Mouse (Mus musculus) intestine, embryonic 16.5 days (tissue): Measurements from ENCODE around the gene Eefsec. TPM values are rescaled to one million over a fixed set of nuclear protein-coding genes. Genes with fewer than 3 reads are reported as not detected.
A peak's percentile ranks its signal among the peaks of the same experiment; 100 is the strongest.

ENCODE experiments used
- ATAC-seq: fragments of 200-750 bp; cut with Nextera tagmentation; 2 replicates; pipeline ENCODE4 v1.8.0; 2017; ENCODE audit warnings: moderate TSS enrichment, moderate library complexity
- H3K27ac ChIP-seq: fragments of 300-500 bp; sonication (generic); 2 replicates; pipeline ENCODE4 v1.5.1; 2014; ENCODE audit warnings: mild to moderate bottlenecking, low read length
- H3K27me3 ChIP-seq: fragments of 300-500 bp; sonication (generic); replicated peaks from 2 replicates; pipeline ENCODE4 v1.6.1; 2014; ENCODE audit warnings: low read length, control low read depth, mixed read lengths; ENCODE audit not compliant: control insufficient read depth, insufficient read depth
- H3K36me3 ChIP-seq: fragments of 300-500 bp; sonication (generic); 2 replicates; pipeline ENCODE4 v1.6.1; 2014; ENCODE audit warnings: low read length, control low read depth; ENCODE audit not compliant: control insufficient read depth, insufficient read depth
- H3K4me1 ChIP-seq: fragments of 300-500 bp; sonication (generic); 2 replicates; pipeline ENCODE4 v1.6.1; 2014; ENCODE audit warnings: low read length, control low read depth, mixed read lengths; ENCODE audit not compliant: control insufficient read depth, insufficient read depth
- H3K4me2 ChIP-seq: fragments of 300-500 bp; sonication (generic); 2 replicates; pipeline ENCODE4 v1.6.1; 2014; ENCODE audit warnings: low read depth, low read length, control low read depth
- H3K4me3 ChIP-seq: fragments of 300-500 bp; sonication (generic); 2 replicates; pipeline ENCODE4 v1.5.1; 2014; ENCODE audit warnings: mild to moderate bottlenecking, low read length
- H3K9ac ChIP-seq: fragments of 300-500 bp; sonication (generic); 2 replicates; pipeline ENCODE4 v1.6.1; 2014; ENCODE audit warnings: low read depth, low read length
- H3K9me3 ChIP-seq: fragments of 300-500 bp; sonication (generic); 2 replicates; pipeline ENCODE4 v1.6.1; 2016; ENCODE audit warnings: low read length, control low read depth; ENCODE audit not compliant: control insufficient read depth
- WGBS: fragments of 180-500 bp; shearing (Covaris S2); extraction: QIAGEN DNeasy Blood & Tissue Kit; methylation state at CpG from one replicate; pipeline ENCODE4 v1.1.7; 2014; 5-methylcytosine and 5-hydroxymethylcytosine counted together
- polyA plus RNA-seq: library from polyadenylated mRNA; unstranded; fragments of >200 nt; fragmentation: Nextera tagmentation; extraction: Ambion mirVana; gene quantifications from 2 replicates; pipeline ENCODE4 v1.2.1, GENCODE M21; 2015

Eefsec gene
- polyA plus RNA-seq, 1 experiment from 2014 or later = 34.4 TPM

DNA sequence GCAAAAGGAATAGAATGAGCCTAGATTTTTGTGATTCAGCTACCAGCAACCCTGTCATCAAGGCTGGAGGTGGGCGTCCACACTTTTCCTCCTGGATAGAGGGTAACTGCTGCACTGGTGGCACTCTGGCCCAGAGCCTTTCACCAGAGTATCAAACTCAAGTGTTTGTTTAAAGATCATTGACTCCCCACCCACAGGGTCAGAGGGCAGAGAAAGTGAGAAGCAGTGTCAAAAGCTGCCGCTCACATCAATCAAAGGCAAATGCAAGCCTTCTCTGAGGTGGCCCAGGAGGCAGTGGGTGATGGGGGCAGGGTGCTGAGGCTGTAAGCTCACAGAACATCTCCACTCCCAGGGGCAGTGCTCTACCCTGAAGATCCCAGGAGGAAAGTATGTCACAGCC is 146.8 kb downstream of the Eefsec start:
- WGBS = 36% methylated on average over 2 of the region's 2 CpGs
- Histone ChIP-seq H3K4me3 (no peak overlapping the region), H3K36me3 (peaks cover 4% of the 10 kb centered on the region; the same call in 1 of the 2 replicates), H3K4me1 (peaks cover 8% of the 10 kb centered on the region; the same call in 1 of the 2 replicates), H3K27me3 (no peaks in the 10 kb centered on the region), H3K4me2 (no peak overlapping the region), H3K9me3 (no peaks in the 10 kb centered on the region), H3K9ac (no peak overlapping the region), H3K27ac (no peak overlapping the region)
- 0 out of 2 replicates have a peak, but pooled peaks have one; percentile 21 for ATAC-seq

DNA sequence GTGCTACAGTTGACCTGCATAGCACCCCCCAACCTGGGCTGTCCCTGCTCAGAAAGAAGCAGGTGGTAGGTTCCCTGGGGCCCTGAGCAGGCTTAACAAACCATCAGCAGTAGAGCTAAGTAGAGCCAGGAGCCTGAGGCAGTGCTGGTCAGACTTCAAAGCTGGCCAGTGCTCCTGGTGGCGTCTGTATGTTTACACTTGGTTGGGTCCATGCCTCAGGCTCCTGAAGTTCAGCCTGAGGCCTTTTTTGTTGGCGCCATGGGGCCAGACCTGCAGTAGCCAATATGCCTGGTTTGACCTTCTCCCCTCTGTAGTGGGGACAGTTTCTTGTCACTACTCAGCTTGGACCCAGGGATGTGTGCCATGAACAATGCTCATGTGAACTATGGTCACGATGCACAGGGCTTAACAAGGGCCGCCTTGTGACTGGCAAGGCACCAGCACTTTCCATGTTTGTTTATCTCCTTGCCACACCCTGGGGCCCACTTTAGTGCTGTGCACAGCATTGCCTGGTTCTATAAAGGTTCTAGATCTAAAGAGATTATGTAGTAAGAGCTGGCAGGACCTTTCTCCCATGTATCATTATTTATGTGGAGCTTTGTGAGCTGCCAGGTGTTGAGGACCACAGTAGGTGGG is 153.9 kb downstream of the Eefsec start:
- Histone ChIP-seq H3K4me1 (no peaks in the 10 kb centered on the region), H3K4me3 (no peak overlapping the region), H3K9me3 (no peaks in the 10 kb centered on the region), H3K36me3 (peaks cover under 1% of the 10 kb centered on the region; the same call in 1 of the 2 replicates), H3K4me2 (no peak overlapping the region), H3K9ac (no peak overlapping the region), H3K27me3 (no peaks in the 10 kb centered on the region), H3K27ac (no peak overlapping the region)
- ATAC-seq = peak; percentile 69
- WGBS = 59% methylated on average over 4 of the region's 4 CpGs

DNA sequence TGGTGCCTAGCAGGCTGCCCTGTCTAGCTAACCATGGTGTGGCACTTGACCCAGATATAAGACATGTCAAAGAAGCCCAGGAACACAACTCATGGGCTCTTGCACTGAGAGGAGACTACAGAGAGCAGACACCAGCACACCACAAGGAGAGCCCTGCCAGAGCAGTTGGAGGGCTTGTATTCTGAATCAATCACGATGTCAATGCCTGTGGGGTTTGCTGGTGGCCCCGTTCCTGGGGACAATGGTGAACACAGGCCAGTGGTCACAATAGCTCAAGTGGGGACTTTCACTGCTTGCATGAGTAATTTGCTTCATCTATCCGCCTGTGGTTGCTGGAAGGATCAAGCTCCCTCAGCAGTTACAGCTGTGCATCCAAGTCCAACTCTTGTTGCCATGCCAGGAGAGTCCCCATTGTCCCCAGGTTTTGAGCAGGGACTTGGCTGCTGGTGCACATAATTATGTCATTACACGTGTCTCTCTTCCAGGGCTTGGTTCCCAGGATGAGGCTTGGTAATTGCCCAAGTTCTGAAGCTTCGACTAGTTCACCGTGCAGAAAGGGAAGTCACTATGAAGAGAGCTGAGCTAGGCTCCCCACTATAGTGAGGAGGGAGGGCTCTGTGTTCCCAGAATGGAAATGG is 156.1 kb downstream of the Eefsec start:
- no peaks in the 10 kb centered on the region for H3K27me3 ChIP-seq
- no peak for ATAC-seq
- WGBS = 85% methylated on average over 6 of the region's 6 CpGs
- no peak overlapping the region for H3K4me3 ChIP-seq
- H3K4me1 ChIP-seq = no peaks in the 10 kb centered on the region
- no peaks in the 10 kb centered on the region for H3K9me3 ChIP-seq
- no peak overlapping the region for H3K27ac ChIP-seq
- no peak overlapping the region for H3K9ac ChIP-seq
- H3K36me3 ChIP-seq = no peaks in the 10 kb centered on the region
- H3K4me2 ChIP-seq = no peak overlapping the region

DNA sequence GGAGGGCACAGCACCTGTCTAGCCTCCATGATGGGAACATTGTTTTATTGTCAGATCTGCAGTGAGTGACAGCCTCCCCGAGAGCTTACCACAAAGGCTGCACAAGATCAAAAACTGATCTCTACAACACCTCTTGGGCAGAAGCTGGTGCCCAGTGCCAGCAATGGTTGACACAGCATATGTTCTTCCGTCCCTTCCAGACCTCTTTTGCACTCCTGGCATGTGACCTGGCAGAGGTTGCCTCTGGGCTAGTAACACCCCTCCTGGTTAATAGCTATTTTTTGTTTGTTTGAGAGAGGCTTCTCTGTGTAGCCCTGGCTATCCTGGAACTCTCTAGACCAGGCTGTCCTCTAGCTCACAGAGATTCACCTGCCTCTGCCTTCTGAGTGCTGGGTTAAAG is 168.2 kb downstream of the Eefsec start:
- no peak overlapping the region for H3K9ac ChIP-seq

DNA sequence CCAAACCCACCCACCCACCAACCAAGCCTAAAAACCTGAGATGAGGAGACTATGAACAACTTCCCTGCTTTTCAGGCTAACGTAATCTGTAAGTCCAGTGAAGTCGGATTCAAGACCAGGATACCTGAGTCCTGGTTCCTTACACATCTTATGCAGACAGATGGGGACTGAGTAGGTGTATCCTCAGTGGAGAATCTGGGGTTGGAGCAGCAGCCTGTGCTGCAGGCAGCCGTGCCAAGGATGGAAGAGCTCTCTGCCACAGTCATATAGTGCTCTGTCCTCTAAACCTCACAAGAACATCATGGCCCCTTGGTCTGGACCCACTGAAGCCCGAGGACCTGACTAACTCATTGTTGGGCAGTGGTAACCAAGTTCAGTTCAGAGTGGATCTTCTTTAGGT is 169.1 kb downstream of the Eefsec start:
- H3K9me3 ChIP-seq = no peaks in the 10 kb centered on the region
- WGBS = 90% methylated on average over 4 of the region's 4 CpGs
- H3K27ac ChIP-seq = no peak overlapping the region
- no peaks in the 10 kb centered on the region for H3K36me3 ChIP-seq
- H3K4me1 ChIP-seq = no peaks in the 10 kb centered on the region
- H3K4me3 ChIP-seq = no peak overlapping the region
- no peak overlapping the region for H3K9ac ChIP-seq
- no peaks in the 10 kb centered on the region for H3K27me3 ChIP-seq
- ATAC-seq = no peak
- H3K4me2 ChIP-seq = no peak overlapping the region

More for the DNA sequence above, 168.2 kb downstream of the Eefsec start:
- H3K4me3 ChIP-seq = no peak overlapping the region
- WGBS = 82% methylated on average over 2 of the region's 2 CpGs
- no peak overlapping the region for H3K4me2 ChIP-seq
- no peaks in the 10 kb centered on the region for H3K9me3 ChIP-seq
- no peak for ATAC-seq
- no peaks in the 10 kb centered on the region for H3K4me1 ChIP-seq
- H3K36me3 ChIP-seq = no peaks in the 10 kb centered on the region
- H3K27ac ChIP-seq = no peak overlapping the region
- H3K27me3 ChIP-seq = no peaks in the 10 kb centered on the region

GRCm38 (mm10) chr6:88276221-88276620 is 170.1 kb downstream of the Eefsec start:
- no peak overlapping the region for H3K4me3 ChIP-seq
- no peak for ATAC-seq
- H3K9me3 ChIP-seq = no peaks in the 10 kb centered on the region
- WGBS = 72% methylated on average over 4 of the region's 4 CpGs
- H3K27ac ChIP-seq = no peak overlapping the region
- H3K9ac ChIP-seq = no peak overlapping the region
- H3K4me2 ChIP-seq = no peak overlapping the region
- H3K36me3 ChIP-seq = no peaks in the 10 kb centered on the region
- H3K27me3 ChIP-seq = no peaks in the 10 kb centered on the region
- H3K4me1 ChIP-seq = no peaks in the 10 kb centered on the region; the same call in 1 of the 2 replicates

GRCm38 (mm10) chr6:88274623-88275022 is 171.7 kb downstream of the Eefsec start:
- no peaks in the 10 kb centered on the region for H3K9me3 ChIP-seq
- no peaks in the 10 kb centered on the region; the same call in 1 of the 2 replicates for H3K4me1 ChIP-seq
- 70% methylated on average over 6 of the region's 6 CpGs for WGBS
- no peak overlapping the region for H3K4me2 ChIP-seq
- ATAC-seq = no peak
- H3K36me3 ChIP-seq = no peaks in the 10 kb centered on the region
- no peaks in the 10 kb centered on the region for H3K27me3 ChIP-seq
- H3K4me3 ChIP-seq = no peak overlapping the region
- no peak overlapping the region for H3K9ac ChIP-seq
- H3K27ac ChIP-seq = no peak overlapping the region

DNA sequence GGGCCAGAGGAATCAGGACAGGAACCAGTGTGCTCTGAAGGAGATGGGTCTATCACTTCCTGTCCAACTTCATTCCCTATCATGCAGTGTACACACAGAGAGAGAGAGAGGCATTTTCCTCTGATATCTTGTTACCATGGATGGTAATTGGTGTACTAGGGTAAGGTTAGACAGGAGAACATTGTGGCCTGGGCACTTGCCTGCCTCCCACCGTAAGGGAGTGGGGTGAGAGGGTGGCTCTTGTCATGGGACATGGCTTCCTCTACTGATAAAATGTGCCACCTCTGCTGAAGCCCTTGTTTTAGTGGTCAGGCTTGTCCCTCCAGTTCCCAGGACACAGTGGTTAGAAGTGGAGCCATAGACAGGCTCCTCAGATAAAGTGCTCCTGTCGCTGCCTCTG is 178.4 kb downstream of the Eefsec start:
- H3K27me3 ChIP-seq = no peaks in the 10 kb centered on the region
- H3K9ac ChIP-seq = no peak overlapping the region
- no peak overlapping the region for H3K4me3 ChIP-seq
- no peak for ATAC-seq
- H3K27ac ChIP-seq = no peak overlapping the region
- H3K4me1 ChIP-seq = no peaks in the 10 kb centered on the region; the same call in 1 of the 2 replicates
- no peaks in the 10 kb centered on the region for H3K9me3 ChIP-seq
- 82% methylated on average over 2 of the region's 2 CpGs for WGBS
- no peak overlapping the region for H3K4me2 ChIP-seq
- no peaks in the 10 kb centered on the region; the same call in 1 of the 2 replicates for H3K36me3 ChIP-seq

DNA sequence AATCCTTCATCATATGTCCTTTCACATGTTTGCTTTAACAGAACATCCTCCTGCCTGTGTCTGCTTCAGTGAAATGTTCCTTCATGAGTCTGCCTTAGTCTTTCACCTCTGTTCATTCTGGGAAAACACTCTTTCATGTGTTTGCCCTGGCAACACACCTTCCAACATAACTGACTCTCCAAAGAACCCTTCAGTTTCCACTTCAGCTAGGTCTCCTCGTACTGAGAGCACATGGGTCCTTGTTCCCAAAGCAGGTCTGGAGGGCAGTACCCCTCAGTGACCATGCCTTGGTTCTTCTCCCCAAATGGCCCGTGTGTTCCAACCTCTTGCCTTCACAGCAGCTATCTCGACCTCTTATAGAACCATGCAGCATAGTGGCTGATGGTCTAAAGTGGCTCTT is 179.3 kb downstream of the Eefsec start:
- ATAC-seq = no peak
- Histone ChIP-seq H3K4me1 (no peaks in the 10 kb centered on the region; the same call in 1 of the 2 replicates), H3K9me3 (no peaks in the 10 kb centered on the region), H3K9ac (no peak overlapping the region), H3K27me3 (no peaks in the 10 kb centered on the region), H3K36me3 (no peaks in the 10 kb centered on the region; the same call in 1 of the 2 replicates), H3K4me2 (no peak overlapping the region), H3K4me3 (no peak overlapping the region), H3K27ac (no peak overlapping the region)
- 90% methylated on average over 3 of the region's 3 CpGs for WGBS
